Mouse (Mus musculus) lung, embryonic 15.5 days (tissue): ENCODE results near the gene Rgs6. TPM values are rescaled to one million over a fixed set of nuclear protein-coding genes. Genes with fewer than 3 reads are reported as not detected.
A peak's percentile ranks its signal among the peaks of the same experiment; 100 is the strongest.

Source experiments
- ATAC-seq: fragments of 200-750 bp; cut with Nextera tagmentation; 2 replicates; pipeline ENCODE4 v1.8.0; 2017; ENCODE audit warnings: moderate number of reproducible peaks, borderline replicate concordance; ENCODE audit not compliant: low FRiP score, low TSS enrichment; ENCODE audit errors: extremely low read depth
- H3K27ac ChIP-seq: fragments of 300-500 bp; sonication (generic); 2 replicates; pipeline ENCODE4 v1.5.1; 2015; ENCODE audit warnings: moderate library complexity, mild to moderate bottlenecking, inconsistent platforms
- H3K27me3 ChIP-seq: fragments of 300-500 bp; sonication (generic); 2 replicates; pipeline ENCODE4 v1.6.1; 2015; ENCODE audit warnings: inconsistent platforms
- H3K36me3 ChIP-seq: fragments of 300-500 bp; sonication (generic); 2 replicates; pipeline ENCODE4 v1.6.1; 2015; ENCODE audit warnings: inconsistent platforms
- H3K4me1 ChIP-seq: fragments of 300-500 bp; sonication (generic); 2 replicates; pipeline ENCODE4 v1.6.1; 2015; ENCODE audit warnings: inconsistent platforms
- H3K4me2 ChIP-seq: fragments of 300-500 bp; sonication (generic); 2 replicates; pipeline ENCODE4 v1.6.1; 2015; ENCODE audit warnings: inconsistent platforms, mild to moderate bottlenecking, moderate library complexity
- H3K4me3 ChIP-seq: fragments of 300-500 bp; sonication (generic); 2 replicates; pipeline ENCODE4 v1.5.1; 2015; ENCODE audit warnings: mild to moderate bottlenecking, inconsistent platforms
- H3K9ac ChIP-seq: fragments of 300-500 bp; sonication (generic); 2 replicates; pipeline ENCODE4 v1.6.1; 2015; ENCODE audit warnings: inconsistent platforms
- H3K9me3 ChIP-seq: fragments of 300-500 bp; sonication (generic); 2 replicates; pipeline ENCODE4 v1.6.1; 2016; ENCODE audit warnings: inconsistent platforms
- WGBS: fragments of 180-500 bp; shearing (Covaris S2); methylation state at CpG from one replicate; pipeline ENCODE4 v1.1.7; 2015; 5-methylcytosine and 5-hydroxymethylcytosine counted together
- polyA plus RNA-seq: library from polyadenylated mRNA; unstranded; fragments of >200 nt; fragmentation: Nextera tagmentation; extraction: Ambion mirVana; gene quantifications from 2 replicates; pipeline ENCODE4 v1.2.1, GENCODE M21; 2015

The Rgs6 gene
- polyA plus RNA-seq, 1 experiment from 2014 or later: 4.0 TPM

DNA sequence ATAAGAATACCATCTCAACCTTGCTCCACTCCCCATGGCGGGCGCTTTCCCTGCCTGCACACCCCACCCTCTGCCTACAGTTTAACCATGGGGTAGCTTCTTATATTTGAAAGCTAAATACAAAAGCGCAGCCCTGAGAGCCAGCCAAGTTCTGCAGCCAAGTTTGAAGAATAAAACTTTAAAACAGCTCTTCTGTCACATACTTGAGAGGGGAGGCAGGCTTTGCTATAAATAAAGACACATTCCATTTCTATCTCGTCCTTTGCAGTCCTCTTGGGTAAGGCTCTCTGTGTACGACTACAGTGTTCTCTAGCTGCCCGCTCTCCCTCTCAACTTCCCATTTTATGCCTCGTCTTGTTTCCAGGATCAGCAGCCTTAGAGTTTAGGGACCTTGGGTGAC is 76.5 kb downstream of the Rgs6 start:
- Histone ChIP-seq H3K27me3 (no peaks in the 10 kb centered on the region), H3K36me3 (no peaks in the 10 kb centered on the region), H3K9me3 (no peaks in the 10 kb centered on the region), H3K27ac (peak overlapping the region; percentile 45; the same call in 1 of the 2 replicates), H3K4me2 (peak overlapping the region; percentile 14; the same call in 1 of the 2 replicates), H3K4me3 (no peak overlapping the region), H3K4me1 (peaks cover 10% of the 10 kb centered on the region), H3K9ac (no peak overlapping the region)
- 18% methylated on average over 7 of the region's 7 CpGs for WGBS
- peak; percentile 85; the same call in 1 of the 2 replicates for ATAC-seq

DNA sequence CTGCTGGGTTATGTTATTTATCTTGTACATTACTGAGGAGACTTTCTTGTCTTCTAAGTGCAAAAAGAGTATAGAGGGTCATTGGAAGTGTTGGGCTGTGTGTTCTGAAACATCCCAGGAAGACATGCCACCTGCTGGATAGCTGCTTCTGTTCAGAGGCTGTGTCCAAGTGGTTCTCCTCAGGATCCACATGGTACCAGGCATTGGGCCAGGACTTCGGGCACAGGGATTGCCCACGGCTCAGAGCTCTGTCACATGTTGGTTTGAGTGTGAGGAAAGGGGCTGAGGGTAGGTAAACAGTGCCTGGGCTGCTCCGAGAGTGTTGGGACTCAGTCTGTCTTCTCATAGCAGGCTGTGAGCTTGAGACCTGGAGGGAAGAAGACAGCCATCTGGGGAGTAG is 79.3 kb downstream of the Rgs6 start:
- ATAC-seq: no peak
- Histone ChIP-seq H3K4me2 (no peak overlapping the region), H3K27me3 (no peaks in the 10 kb centered on the region), H3K36me3 (no peaks in the 10 kb centered on the region), H3K9me3 (no peaks in the 10 kb centered on the region), H3K27ac (no peak overlapping the region), H3K4me3 (no peak overlapping the region), H3K9ac (no peak overlapping the region), H3K4me1 (peaks cover 13% of the 10 kb centered on the region)
- WGBS: 58% methylated on average over 3 of the region's 3 CpGs

DNA sequence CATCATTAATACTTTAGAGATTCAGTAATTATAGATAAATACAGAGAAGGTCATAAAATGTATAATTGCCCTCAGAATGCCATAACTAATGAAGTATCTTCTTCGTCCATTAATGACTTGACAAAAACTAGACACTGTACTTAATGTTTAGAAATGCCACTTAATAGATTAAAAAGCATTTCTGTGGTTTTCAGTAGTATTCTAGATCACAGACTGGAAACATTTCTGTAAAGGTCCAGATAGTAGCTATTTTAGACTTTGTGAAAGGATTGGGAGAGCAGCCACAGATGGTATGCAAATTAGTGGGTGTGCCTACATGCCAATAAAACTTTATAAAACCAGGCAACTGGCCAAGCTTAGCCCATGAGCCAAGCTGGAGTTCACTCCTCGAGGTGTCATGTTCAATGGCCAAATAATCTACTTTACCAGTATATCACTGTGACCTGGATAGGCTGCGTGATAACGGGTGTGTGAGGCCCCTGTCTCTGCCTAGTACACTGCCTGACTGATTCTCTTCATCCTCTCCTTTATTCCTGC is 82.2 kb downstream of the Rgs6 start:
- Histone ChIP-seq H3K9ac (no peak overlapping the region), H3K36me3 (no peaks in the 10 kb centered on the region), H3K4me3 (no peak overlapping the region), H3K4me2 (no peak overlapping the region), H3K9me3 (no peaks in the 10 kb centered on the region), H3K27ac (no peak overlapping the region), H3K27me3 (no peaks in the 10 kb centered on the region), H3K4me1 (0 out of 2 replicates have a peak, but pooled peaks cover 3% of the 10 kb centered on the region)
- WGBS: 58% methylated on average over 4 of the region's 4 CpGs
- ATAC-seq: no peak

DNA sequence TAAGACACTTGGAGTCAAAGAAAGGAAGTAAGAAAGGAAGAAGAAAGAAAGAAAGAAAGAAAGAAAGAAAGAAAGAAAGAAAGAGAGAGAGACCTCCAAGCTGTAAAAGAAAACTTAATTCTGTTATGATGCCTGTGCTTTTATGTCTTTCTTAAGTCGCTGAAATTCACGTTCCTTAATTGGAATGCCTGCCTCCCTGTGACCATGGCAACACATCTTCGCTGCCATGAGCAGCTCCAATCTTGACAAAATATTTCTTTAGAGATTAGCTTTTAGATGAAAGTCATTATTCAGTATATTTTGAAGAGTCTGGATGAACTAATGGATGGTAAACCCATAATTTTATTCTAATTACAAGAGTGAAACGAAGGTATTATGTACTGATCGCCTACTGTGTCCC is 83.5 kb downstream of the Rgs6 start:
- no peaks in the 10 kb centered on the region for H3K36me3 ChIP-seq
- 86% methylated on average over 5 of the region's 5 CpGs for WGBS
- H3K9ac ChIP-seq: no peak overlapping the region
- H3K4me2 ChIP-seq: no peak overlapping the region
- H3K27ac ChIP-seq: no peak overlapping the region
- no peaks in the 10 kb centered on the region for H3K9me3 ChIP-seq
- no peak for ATAC-seq
- no peak overlapping the region for H3K4me3 ChIP-seq
- 0 out of 2 replicates have a peak, but pooled peaks cover 3% of the 10 kb centered on the region for H3K4me1 ChIP-seq
- H3K27me3 ChIP-seq: no peaks in the 10 kb centered on the region

DNA sequence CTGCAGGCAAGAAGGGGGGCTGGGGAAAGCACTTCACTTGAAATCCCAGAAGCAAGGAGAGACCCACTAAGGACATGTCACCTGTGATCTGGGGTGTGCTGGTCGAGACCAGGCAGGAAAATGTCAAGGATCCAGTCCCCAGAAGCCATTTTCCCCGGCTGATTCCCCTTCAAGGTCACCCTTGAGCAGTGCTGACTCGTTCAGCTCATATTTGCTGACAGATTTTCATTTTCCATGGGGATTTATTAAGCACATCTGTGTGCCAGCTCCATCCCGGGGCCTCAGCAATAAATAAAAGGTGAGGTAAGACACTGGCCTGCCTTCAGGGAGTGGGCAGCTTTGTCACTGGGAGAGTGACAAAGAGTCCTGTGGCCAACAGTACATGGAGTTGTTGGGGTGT is 87.0 kb downstream of the Rgs6 start:
- no peak overlapping the region for H3K4me2 ChIP-seq
- H3K27ac ChIP-seq: no peak overlapping the region
- WGBS: 43% methylated on average over 4 of the region's 4 CpGs

DNA sequence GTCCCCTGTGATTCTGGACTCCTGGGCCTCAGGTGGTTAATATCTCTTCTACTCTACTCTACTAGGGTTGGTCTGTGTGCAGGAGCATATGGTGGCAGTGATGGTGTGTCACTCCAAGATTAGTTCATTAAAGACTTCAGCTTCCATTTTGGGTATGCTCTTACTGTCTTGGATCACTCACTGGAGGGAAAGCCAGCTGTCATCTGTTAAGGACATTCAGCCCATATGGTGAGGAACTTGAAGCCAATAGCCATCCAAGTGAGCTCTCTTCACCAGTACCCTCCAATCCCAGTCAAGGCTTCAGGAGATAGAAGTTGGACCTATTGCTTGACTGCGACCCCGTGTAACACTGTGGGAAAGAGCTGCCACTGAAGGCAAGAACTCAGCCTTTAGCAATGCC is 98.9 kb downstream of the Rgs6 start:
- H3K9ac ChIP-seq: no peak overlapping the region
- 80% methylated on average over 2 of the region's 2 CpGs for WGBS
- no peaks in the 10 kb centered on the region for H3K36me3 ChIP-seq
- H3K27ac ChIP-seq: no peak overlapping the region
- no peaks in the 10 kb centered on the region for H3K9me3 ChIP-seq
- no peak overlapping the region for H3K4me3 ChIP-seq
- ATAC-seq: no peak
- H3K27me3 ChIP-seq: no peaks in the 10 kb centered on the region
- no peaks in the 10 kb centered on the region for H3K4me1 ChIP-seq
- no peak overlapping the region for H3K4me2 ChIP-seq

More for the DNA sequence above, 87.0 kb downstream of the Rgs6 start:
- Histone ChIP-seq H3K9me3 (no peaks in the 10 kb centered on the region), H3K4me1 (0 out of 2 replicates have a peak, but pooled peaks cover 3% of the 10 kb centered on the region), H3K36me3 (no peaks in the 10 kb centered on the region), H3K27me3 (no peaks in the 10 kb centered on the region), H3K4me3 (no peak overlapping the region), H3K9ac (no peak overlapping the region)
- no peak for ATAC-seq

DNA sequence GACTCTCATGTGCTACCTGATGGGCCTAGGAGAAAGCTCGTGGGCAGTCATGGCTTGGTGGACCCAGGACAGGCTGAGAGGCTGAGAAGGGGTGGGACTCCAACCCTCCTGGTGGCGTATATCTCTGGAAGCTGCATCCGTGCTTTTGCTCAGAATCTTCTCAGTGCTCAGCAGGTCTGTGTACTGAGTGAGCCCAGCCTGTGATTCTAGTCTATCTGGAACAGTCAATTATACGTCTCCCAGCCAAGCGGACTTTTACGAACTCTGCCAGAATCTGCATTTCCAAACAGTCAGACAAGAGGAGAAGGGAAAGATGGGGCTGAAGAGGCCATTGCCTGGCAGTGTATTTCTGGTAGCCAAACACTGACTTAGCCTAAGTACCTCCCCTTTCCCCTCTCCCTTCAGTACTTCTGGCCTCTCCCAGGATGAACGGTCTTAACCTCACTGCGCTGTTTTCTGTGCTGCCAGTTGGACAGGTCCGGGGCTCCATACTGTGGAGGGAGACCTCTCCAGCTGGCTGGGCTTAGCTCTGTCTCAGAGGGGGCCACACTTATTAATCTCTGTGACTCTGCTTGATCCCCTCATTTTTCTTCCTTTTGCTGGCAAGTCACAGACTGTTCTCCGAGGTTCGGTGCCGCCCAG is 110.9 kb downstream of the Rgs6 start:
- Histone ChIP-seq H3K4me2 (no peak overlapping the region), H3K4me1 (no peaks in the 10 kb centered on the region), H3K9me3 (no peaks in the 10 kb centered on the region), H3K27me3 (no peaks in the 10 kb centered on the region), H3K27ac (no peak overlapping the region), H3K9ac (no peak overlapping the region), H3K4me3 (no peak overlapping the region), H3K36me3 (no peaks in the 10 kb centered on the region)
- ATAC-seq: no peak
- WGBS: 55% methylated on average over 12 of the region's 12 CpGs

DNA sequence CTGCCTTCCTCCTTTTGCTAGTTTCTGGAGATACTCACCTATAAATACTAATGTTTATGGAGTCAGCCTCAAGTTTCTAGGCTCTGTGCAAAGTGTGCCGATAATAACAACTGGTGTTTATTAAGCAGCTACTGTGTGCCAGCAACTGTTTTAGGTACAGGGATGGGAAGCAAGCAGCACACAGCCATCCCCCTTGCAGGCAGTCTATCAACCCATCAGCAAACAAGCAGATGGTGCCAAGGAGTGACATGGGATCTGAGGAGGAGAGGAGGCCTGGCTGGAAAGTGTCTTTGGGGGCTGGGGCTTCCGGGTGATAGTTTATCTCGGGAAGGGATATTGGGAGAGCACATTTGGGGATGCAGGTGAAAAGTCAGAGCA is 111.4 kb downstream of the Rgs6 start:
- H3K27me3 ChIP-seq: no peaks in the 10 kb centered on the region
- no peak overlapping the region for H3K27ac ChIP-seq
- no peak for ATAC-seq
- H3K4me3 ChIP-seq: no peak overlapping the region
- H3K4me1 ChIP-seq: no peaks in the 10 kb centered on the region
- no peaks in the 10 kb centered on the region for H3K9me3 ChIP-seq
- no peak overlapping the region for H3K4me2 ChIP-seq
- no peak overlapping the region for H3K9ac ChIP-seq
- WGBS: 58% methylated on average over 3 of the region's 3 CpGs
- no peaks in the 10 kb centered on the region for H3K36me3 ChIP-seq

DNA sequence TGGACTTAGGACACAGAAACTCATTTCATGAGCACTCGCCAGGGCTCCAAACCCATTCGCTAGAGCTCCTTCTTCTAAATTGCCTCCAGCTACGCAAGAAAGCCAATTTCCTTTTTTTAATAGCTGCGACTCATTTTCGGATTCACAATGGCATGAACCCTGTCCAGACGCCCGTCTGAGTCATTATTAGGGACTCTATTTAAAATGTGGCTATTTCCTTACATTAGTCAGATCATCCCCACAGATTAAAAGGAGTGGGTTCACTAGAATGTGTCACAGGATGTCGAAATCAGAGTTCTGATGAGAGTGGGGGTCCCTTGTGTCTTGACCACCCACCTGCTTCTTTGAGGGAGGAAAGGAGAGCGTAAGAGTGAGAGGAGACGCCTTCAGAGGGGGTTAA is 112.1 kb downstream of the Rgs6 start:
- 83% methylated on average over 10 of the region's 10 CpGs for WGBS
- no peak overlapping the region for H3K9ac ChIP-seq
- ATAC-seq: no peak
- no peaks in the 10 kb centered on the region for H3K27me3 ChIP-seq
- no peaks in the 10 kb centered on the region for H3K36me3 ChIP-seq
- no peaks in the 10 kb centered on the region for H3K9me3 ChIP-seq
- no peak overlapping the region for H3K4me3 ChIP-seq
- H3K4me2 ChIP-seq: no peak overlapping the region
- no peak overlapping the region for H3K27ac ChIP-seq
- H3K4me1 ChIP-seq: no peaks in the 10 kb centered on the region

DNA sequence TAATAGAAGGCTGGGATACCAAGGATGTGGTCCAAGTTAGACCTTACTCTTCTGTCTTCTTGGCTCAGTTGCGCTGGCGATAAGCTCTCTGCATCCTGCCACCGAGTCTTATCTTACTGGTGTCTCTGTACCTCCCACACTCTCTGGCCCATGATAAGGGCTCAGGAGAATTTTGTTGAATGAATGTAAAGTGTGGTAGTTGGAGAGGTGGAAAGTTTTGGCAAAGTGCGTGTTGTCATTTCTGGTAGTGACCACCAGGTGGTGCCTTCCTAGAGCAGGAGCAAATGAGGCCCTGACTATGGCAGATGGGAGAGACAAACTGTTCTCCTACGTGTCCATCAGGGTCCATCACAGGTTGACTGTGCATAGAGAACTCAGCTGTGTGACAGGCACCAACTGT is 112.7 kb downstream of the Rgs6 start:
- Histone ChIP-seq H3K9me3 (no peaks in the 10 kb centered on the region), H3K4me3 (no peak overlapping the region), H3K27me3 (no peaks in the 10 kb centered on the region), H3K9ac (no peak overlapping the region), H3K4me1 (no peaks in the 10 kb centered on the region), H3K27ac (0 out of 2 replicates have a peak overlapping the region, but pooled peaks have one; percentile 5), H3K4me2 (no peak overlapping the region), H3K36me3 (no peaks in the 10 kb centered on the region)
- 44% methylated on average over 5 of the region's 5 CpGs for WGBS
- no peak for ATAC-seq

DNA sequence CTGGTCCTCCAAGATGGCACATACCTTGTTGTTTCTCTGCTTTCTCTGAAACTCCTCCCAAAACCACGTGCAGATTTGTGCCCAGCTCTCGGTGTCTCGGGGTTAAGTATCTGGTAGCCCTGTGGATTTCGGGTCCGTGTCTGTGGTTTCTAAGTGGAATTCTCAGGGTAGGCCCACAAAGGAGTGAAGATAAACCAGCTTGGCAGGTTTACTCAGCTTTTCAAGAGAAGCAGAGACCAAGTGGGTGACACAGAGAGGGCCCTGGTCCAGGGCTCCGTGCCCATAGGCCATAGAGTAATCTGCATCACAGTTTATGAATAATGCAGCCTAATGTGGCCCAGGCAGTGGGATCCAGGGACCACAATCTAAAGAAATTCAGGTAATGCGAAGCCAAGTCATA is 113.3 kb downstream of the Rgs6 start:
- no peaks in the 10 kb centered on the region for H3K27me3 ChIP-seq
- H3K9me3 ChIP-seq: no peaks in the 10 kb centered on the region
- peak; percentile 62; the same call in 1 of the 2 replicates for ATAC-seq
- H3K4me3 ChIP-seq: no peak overlapping the region
- H3K9ac ChIP-seq: no peak overlapping the region
- H3K36me3 ChIP-seq: no peaks in the 10 kb centered on the region
- H3K4me1 ChIP-seq: no peaks in the 10 kb centered on the region
- H3K27ac ChIP-seq: 0 out of 2 replicates have a peak overlapping the region, but pooled peaks have one; percentile 5
- 63% methylated on average over 7 of the region's 7 CpGs for WGBS
- H3K4me2 ChIP-seq: no peak overlapping the region

DNA sequence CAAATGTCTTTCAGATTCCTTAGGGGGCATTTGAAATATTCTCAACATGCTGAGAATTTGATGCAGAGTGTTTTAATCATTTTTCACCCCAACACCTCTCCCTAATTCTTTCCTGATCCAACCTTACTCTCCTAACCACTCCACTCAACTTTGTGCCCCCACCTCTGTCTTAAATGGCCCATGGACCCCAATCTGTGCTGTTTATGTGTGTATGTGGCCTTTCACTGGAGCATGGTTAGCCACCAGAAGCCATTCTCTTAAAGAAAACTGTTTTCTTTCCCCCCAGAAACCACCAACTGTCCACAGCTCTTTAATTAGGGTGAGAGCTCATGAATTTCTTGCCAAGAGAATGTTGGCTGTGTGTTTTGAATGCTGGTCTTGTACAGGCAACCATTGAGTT is 122.3 kb downstream of the Rgs6 start:
- Histone ChIP-seq H3K36me3 (no peaks in the 10 kb centered on the region), H3K4me2 (no peak overlapping the region), H3K27me3 (no peaks in the 10 kb centered on the region), H3K4me1 (no peaks in the 10 kb centered on the region), H3K9me3 (no peaks in the 10 kb centered on the region), H3K9ac (no peak overlapping the region), H3K4me3 (no peak overlapping the region), H3K27ac (no peak overlapping the region)
- no peak for ATAC-seq
